Mouse (Mus musculus) kidney, postnatal 0 days (tissue): ENCODE measurements around the gene Sox5. TPM values are rescaled to one million over a fixed set of nuclear protein-coding genes. Genes with fewer than 3 reads are reported as not detected.

Experiments used
- ATAC-seq: fragments of 200-750 bp; cut with Nextera tagmentation; replicated peaks from 2 replicates; pipeline ENCODE4 v1.8.0; 2017; ENCODE audit warnings: low read depth, moderate number of reproducible peaks, moderate TSS enrichment, moderate library complexity; ENCODE audit not compliant: low FRiP score
- DNase-seq: peaks from one replicate; pipeline ENCODE4 v3.0.0-alpha.2; 2016; ENCODE audit warnings: low spot score
- H3K27ac ChIP-seq: fragments of 300-500 bp; sonication (generic); 2 replicates; pipeline ENCODE4 v1.5.1; 2014; ENCODE audit warnings: mild to moderate bottlenecking
- H3K27me3 ChIP-seq: fragments of 300-500 bp; sonication (generic); 2 replicates; pipeline ENCODE4 v1.6.1; 2014; ENCODE audit warnings: low read length, mixed read lengths; ENCODE audit not compliant: insufficient read depth
- H3K36me3 ChIP-seq: fragments of 300-500 bp; sonication (generic); 2 replicates; pipeline ENCODE4 v1.6.1; 2014; ENCODE audit warnings: low read length, mixed read lengths; ENCODE audit not compliant: insufficient read depth
- H3K4me1 ChIP-seq: fragments of 300-500 bp; sonication (generic); replicated peaks from 2 replicates; pipeline ENCODE4 v1.6.1; 2014; ENCODE audit warnings: antibody characterized with exemption, low read length, mixed read lengths; ENCODE audit not compliant: insufficient read depth
- H3K4me2 ChIP-seq: fragments of 300-500 bp; sonication (generic); 2 replicates; pipeline ENCODE4 v1.6.1; 2014; ENCODE audit warnings: mild to moderate bottlenecking, low read length, moderate library complexity, mixed read lengths
- H3K4me3 ChIP-seq: fragments of 300-500 bp; sonication (generic); replicated peaks from 2 replicates; pipeline ENCODE4 v1.5.1; 2014; ENCODE audit warnings: low read depth, low read length
- H3K9ac ChIP-seq: fragments of 300-500 bp; sonication (generic); 2 replicates; pipeline ENCODE4 v1.6.1; 2014; ENCODE audit warnings: low read depth, low read length
- H3K9me3 ChIP-seq: fragments of 300-500 bp; sonication (generic); replicated peaks from 2 replicates; pipeline ENCODE4 v1.6.1; 2016; ENCODE audit warnings: low read length, inconsistent platforms, mixed read lengths
- CTCF ChIP-seq: IDR thresholded peaks from 2 replicates; pipeline ENCODE4 v1.5.1; 2016; ENCODE audit warnings: antibody characterized with exemption, low read depth, mild to moderate bottlenecking, moderate library complexity
- WGBS: fragments of 180-500 bp; shearing (Covaris S2); extraction: QIAGEN DNeasy Blood & Tissue Kit; methylation state at CpG from one replicate; pipeline ENCODE4 v1.1.7; 2014; 5-methylcytosine and 5-hydroxymethylcytosine counted together
- polyA plus RNA-seq: library from polyadenylated mRNA; unstranded; fragments of >200 nt; fragmentation: Nextera tagmentation; extraction: Ambion mirVana; gene quantifications from 2 replicates; pipeline ENCODE4 v1.2.1, GENCODE M21; 2015

The Sox5 gene
- polyA plus RNA-seq, 1 experiment from 2014 or later = 6.1 TPM

DNA sequence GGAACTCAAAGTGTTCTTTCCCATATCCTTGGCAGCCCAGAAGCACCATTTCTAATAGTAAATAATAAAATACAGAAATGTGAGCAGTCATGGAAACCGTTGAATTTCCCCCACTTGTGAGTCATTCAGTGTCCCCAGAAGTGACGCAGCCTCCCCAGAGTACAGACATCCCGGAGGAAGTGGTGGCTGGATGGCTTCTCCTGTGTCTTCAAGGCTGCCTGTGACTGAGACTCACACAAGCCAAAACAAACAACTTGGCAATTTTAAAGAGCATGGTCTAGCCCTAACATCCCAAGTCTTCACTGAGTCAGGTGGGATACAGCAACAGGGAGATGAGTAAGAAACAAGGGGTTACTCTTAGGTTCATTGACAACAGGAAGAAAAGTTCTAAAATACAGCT lies 511.5 kb downstream of the Sox5 start:
- no peak overlapping the region for H3K4me3 ChIP-seq
- TF ChIP-seq CTCF = no peak
- no peaks in the 10 kb centered on the region for H3K9me3 ChIP-seq
- no peak overlapping the region for H3K9ac ChIP-seq
- no peak overlapping the region for H3K27ac ChIP-seq
- DNase-seq (no peak), ATAC-seq (no peak)
- H3K4me1 ChIP-seq = no peaks in the 10 kb centered on the region
- no peaks in the 10 kb centered on the region for H3K36me3 ChIP-seq
- no peak overlapping the region for H3K4me2 ChIP-seq
- no peaks in the 10 kb centered on the region for H3K27me3 ChIP-seq
- WGBS = 77% methylated on average over 3 of the region's 3 CpGs

- H3K27ac ChIP-seq = no peak overlapping the region
- H3K36me3 ChIP-seq = no peaks in the 10 kb centered on the region
- TF ChIP-seq CTCF = no peak
- no peak overlapping the region for H3K4me3 ChIP-seq
- H3K9ac ChIP-seq = no peak overlapping the region
- 38% methylated on average over 4 of the region's 4 CpGs for WGBS
- no peaks in the 10 kb centered on the region for H3K9me3 ChIP-seq
- H3K4me2 ChIP-seq = no peak overlapping the region
- H3K4me1 ChIP-seq = no peaks in the 10 kb centered on the region
- DNase-seq (peak; percentile 27), ATAC-seq (no peak)
- H3K27me3 ChIP-seq = no peaks in the 10 kb centered on the region
These were observed 512.1 kb downstream of the Sox5 start for GRCm38 (mm10) chr6:144269666-144270065.

DNA sequence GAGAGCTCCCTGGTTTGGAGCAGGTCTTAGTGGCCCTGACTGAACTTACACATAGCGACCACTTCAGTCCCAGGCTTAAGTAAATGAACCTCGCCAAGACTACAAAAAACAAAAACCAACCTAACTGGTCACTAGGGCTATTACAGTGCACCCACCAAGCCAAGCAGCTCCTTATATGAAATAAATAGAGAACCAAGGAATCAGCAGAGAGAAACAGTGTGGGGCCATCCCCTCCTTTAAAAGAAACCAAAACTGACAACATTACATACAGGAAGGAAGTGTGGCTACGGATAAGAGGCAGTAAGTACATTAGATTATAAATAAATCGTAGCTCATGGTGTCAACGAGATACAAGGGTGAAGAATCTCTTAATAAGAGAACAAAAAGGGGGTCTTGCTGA lies 516.0 kb downstream of the Sox5 start:
- no peak for DNase-seq
- no peaks in the 10 kb centered on the region for H3K36me3 ChIP-seq
- H3K9me3 ChIP-seq = no peaks in the 10 kb centered on the region
- no peak for ATAC-seq
- TF ChIP-seq CTCF = no peak
- H3K9ac ChIP-seq = no peak overlapping the region
- no peak overlapping the region for H3K4me3 ChIP-seq
- H3K27me3 ChIP-seq = no peaks in the 10 kb centered on the region
- no peaks in the 10 kb centered on the region for H3K4me1 ChIP-seq
- WGBS = 76% methylated on average over 5 of the region's 5 CpGs
- H3K4me2 ChIP-seq = no peak overlapping the region
- H3K27ac ChIP-seq = no peak overlapping the region

GRCm38 (mm10) chr6:144265004-144265403 lies 516.8 kb downstream of the Sox5 start:
- 64% methylated on average over 7 of the region's 7 CpGs for WGBS
- no peak overlapping the region for H3K27ac ChIP-seq
- no peak for DNase-seq

GRCm38 (mm10) chr6:144264320-144264915 lies 517.4 kb downstream of the Sox5 start:
- Histone ChIP-seq H3K4me1 (no peaks in the 10 kb centered on the region), H3K27ac (no peak overlapping the region), H3K9ac (no peak overlapping the region), H3K9me3 (no peaks in the 10 kb centered on the region), H3K36me3 (no peaks in the 10 kb centered on the region), H3K4me3 (no peak overlapping the region), H3K27me3 (no peaks in the 10 kb centered on the region), H3K4me2 (no peak overlapping the region)
- DNase-seq (no peak), ATAC-seq (no peak)
- no peak for TF ChIP-seq CTCF
- WGBS = 47% methylated on average over 16 of the region's 16 CpGs

More at GRCm38 (mm10) chr6:144265004-144265403, 516.8 kb downstream of the Sox5 start:
- Histone ChIP-seq H3K9ac (no peak overlapping the region), H3K36me3 (no peaks in the 10 kb centered on the region), H3K4me1 (no peaks in the 10 kb centered on the region), H3K4me2 (no peak overlapping the region), H3K4me3 (no peak overlapping the region), H3K27me3 (no peaks in the 10 kb centered on the region), H3K9me3 (no peaks in the 10 kb centered on the region)
- ATAC-seq = no peak
- no peak for TF ChIP-seq CTCF

GRCm38 (mm10) chr6:144256500-144256899 lies 525.3 kb downstream of the Sox5 start:
- Histone ChIP-seq H3K27ac (no peak overlapping the region), H3K9ac (no peak overlapping the region), H3K4me2 (no peak overlapping the region), H3K4me1 (no peaks in the 10 kb centered on the region), H3K4me3 (no peak overlapping the region), H3K9me3 (no peaks in the 10 kb centered on the region), H3K27me3 (no peaks in the 10 kb centered on the region), H3K36me3 (no peaks in the 10 kb centered on the region)
- DNase-seq = no peak
- TF ChIP-seq CTCF = no peak
- WGBS = 76% methylated on average over 8 of the region's 8 CpGs
- no peak for ATAC-seq

GRCm38 (mm10) chr6:144252191-144252718 lies 529.5 kb downstream of the Sox5 start:
- no peak overlapping the region for H3K9ac ChIP-seq
- no peak overlapping the region for H3K27ac ChIP-seq
- H3K36me3 ChIP-seq = no peaks in the 10 kb centered on the region
- ATAC-seq (no peak), DNase-seq (no peak)
- no peaks in the 10 kb centered on the region for H3K4me1 ChIP-seq
- no peaks in the 10 kb centered on the region for H3K9me3 ChIP-seq
- no peaks in the 10 kb centered on the region for H3K27me3 ChIP-seq
- WGBS = 69% methylated on average over 7 of the region's 7 CpGs
- no peak overlapping the region for H3K4me3 ChIP-seq
- no peak for TF ChIP-seq CTCF
- H3K4me2 ChIP-seq = no peak overlapping the region
